Mouse (Mus musculus) thymus, adult 2 months (tissue): ENCODE results near the gene Prdm15.

Experiments used
- CTCF ChIP-seq: fragments of 200-500 bp; IDR thresholded peaks from 2 replicates; pipeline ENCODE4 v1.5.1; 2012; ENCODE audit warnings: mild to moderate bottlenecking, control low read depth, low read length, moderate library complexity, borderline replicate concordance; ENCODE audit not compliant: control insufficient read depth, poor library complexity, insufficient read depth; ENCODE audit errors: extremely low read depth
- POLR2A ChIP-seq: fragments of 200-500 bp; IDR thresholded peaks from 2 replicates; pipeline ENCODE4 v1.6.1; 2012; ENCODE audit warnings: mild to moderate bottlenecking, low read length, control low read depth, moderate library complexity; ENCODE audit not compliant: control insufficient read depth, poor library complexity, insufficient read depth; ENCODE audit errors: extremely low read depth

DNA sequence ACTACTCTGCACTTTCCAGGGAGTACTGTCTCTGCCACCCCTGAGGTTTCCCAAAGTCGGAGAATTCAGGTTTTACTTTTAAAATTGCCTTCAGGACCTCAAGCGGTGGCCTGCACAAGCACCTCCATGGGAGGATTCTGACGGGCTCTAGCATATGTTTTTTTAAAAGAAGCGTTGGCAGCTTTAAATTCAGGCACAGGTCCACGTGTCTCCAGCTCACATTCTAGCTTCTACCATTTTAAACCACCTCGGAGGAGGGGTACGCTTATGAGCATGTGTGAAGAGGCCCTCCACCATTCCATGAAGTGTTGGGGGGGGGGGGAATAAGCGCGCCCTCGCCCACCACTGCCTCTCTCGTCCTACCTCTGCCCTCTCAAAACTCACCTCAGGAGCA lies 986 bp downstream of the Prdm15 start:
- TF ChIP-seq CTCF: peak; percentile 28; the same call in 1 of the 2 replicates
- TF ChIP-seq POLR2A: no peak
